Mouse (Mus musculus): ENCODE data around the gene Map3k9. TPM values are rescaled to one million over a fixed set of nuclear protein-coding genes. Genes with fewer than 3 reads are reported as not detected.
A peak's percentile ranks its signal among the peaks of the same experiment; 100 is the strongest.

Map3k9 gene
- polyA plus RNA-seq, 1 experiment from 2014 or later: 2.9 TPM

DNA sequence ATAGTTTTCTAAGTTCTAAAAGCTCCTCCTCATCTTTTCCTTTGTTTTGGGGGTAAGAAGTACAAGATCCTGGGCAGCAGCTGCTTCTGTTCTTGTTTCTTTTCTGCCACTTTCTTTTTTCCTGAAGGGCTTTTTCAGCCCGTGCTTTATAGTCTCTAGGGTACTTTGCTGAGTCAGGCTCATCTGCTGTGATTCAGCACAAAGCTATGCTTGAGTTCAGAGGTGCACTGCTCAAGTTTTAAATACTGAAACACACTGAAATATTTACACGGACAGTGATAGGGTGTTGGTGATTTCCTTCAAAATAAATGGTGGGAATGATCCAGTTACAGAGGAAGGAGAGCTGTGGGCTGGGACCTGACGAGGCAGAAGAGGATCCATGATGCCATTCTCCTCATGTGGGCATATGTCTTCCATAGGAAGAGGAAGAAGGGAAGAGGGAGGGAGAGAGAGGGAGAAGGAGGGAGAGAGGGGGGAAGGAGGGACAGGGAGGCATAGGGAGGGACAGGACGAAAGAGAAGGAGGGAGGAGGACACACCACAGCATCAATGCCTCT is 32.9 kb downstream of the Map3k9 start:
- no peak overlapping the region for H3K4me3 ChIP-seq
- WGBS: 17% methylated on average over 4 of the region's 4 CpGs
- no peak for ATAC-seq (ENCODE audit: borderline replicate concordance, extremely low read depth, low FRiP score, low TSS enrichment)
- H3K4me2 ChIP-seq: no peak overlapping the region
- H3K4me1 ChIP-seq: peaks cover 6% of the 10 kb centered on the region; the same call in 1 of the 2 replicates
- no peaks in the 10 kb centered on the region for H3K27me3 ChIP-seq
- no peaks in the 10 kb centered on the region for H3K9me3 ChIP-seq
- H3K36me3 ChIP-seq: no peaks in the 10 kb centered on the region
- no peak overlapping the region for H3K9ac ChIP-seq
- H3K27ac ChIP-seq: no peak overlapping the region

DNA sequence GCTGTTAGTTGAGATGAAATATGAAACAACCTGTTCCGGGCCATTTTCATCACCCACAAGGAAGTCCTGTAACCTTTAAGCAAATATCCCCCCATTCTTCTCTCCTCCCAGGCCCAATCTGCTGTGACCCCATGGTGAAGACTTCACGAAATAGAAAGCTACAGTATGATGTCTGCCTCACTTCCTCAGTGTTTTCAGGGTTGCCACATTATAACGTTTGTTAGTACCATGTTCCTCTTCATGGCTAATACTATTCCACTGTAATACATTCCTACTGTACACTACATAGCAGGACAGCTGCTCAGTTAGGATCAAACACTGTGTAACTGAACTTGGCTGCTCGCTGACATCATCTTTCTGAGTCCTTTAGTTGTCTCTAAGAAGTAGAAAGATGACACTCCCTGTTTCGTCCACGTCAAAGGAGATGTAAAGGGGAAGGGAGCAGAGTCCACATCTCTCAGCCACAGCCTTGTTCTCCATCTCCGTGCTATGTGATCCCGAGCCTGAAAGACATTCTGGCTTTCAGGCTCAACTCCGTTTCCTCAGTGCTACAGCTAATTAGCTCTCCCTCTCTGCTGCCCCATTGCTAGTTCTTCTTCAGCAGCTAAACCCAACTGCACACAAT is 34.5 kb downstream of the Map3k9 start:
- peaks cover 6% of the 10 kb centered on the region; the same call in 1 of the 2 replicates for H3K4me1 ChIP-seq
- ATAC-seq (ENCODE audit: borderline replicate concordance, extremely low read depth, low FRiP score, low TSS enrichment): no peak
- no peak overlapping the region for H3K4me3 ChIP-seq
- H3K27ac ChIP-seq: no peak overlapping the region
- H3K4me2 ChIP-seq: no peak overlapping the region
- no peaks in the 10 kb centered on the region for H3K36me3 ChIP-seq
- WGBS: 66% methylated on average over 9 of the region's 9 CpGs
- no peaks in the 10 kb centered on the region for H3K27me3 ChIP-seq
- H3K9ac ChIP-seq: no peak overlapping the region
- H3K9me3 ChIP-seq: no peaks in the 10 kb centered on the region

GRCm38 (mm10) chr12:81735246-81736070 is 45.5 kb downstream of the Map3k9 start:
- Histone ChIP-seq H3K9me3 (no peaks in the 10 kb centered on the region), H3K36me3 (no peaks in the 10 kb centered on the region), H3K4me2 (no peak overlapping the region), H3K4me1 (no peaks in the 10 kb centered on the region), H3K27me3 (no peaks in the 10 kb centered on the region), H3K9ac (no peak overlapping the region), H3K4me3 (no peak overlapping the region), H3K27ac (no peak overlapping the region)
- 72% methylated on average over 11 of the region's 11 CpGs for WGBS
- ATAC-seq (ENCODE audit: borderline replicate concordance, extremely low read depth, low FRiP score, low TSS enrichment): no peak

DNA sequence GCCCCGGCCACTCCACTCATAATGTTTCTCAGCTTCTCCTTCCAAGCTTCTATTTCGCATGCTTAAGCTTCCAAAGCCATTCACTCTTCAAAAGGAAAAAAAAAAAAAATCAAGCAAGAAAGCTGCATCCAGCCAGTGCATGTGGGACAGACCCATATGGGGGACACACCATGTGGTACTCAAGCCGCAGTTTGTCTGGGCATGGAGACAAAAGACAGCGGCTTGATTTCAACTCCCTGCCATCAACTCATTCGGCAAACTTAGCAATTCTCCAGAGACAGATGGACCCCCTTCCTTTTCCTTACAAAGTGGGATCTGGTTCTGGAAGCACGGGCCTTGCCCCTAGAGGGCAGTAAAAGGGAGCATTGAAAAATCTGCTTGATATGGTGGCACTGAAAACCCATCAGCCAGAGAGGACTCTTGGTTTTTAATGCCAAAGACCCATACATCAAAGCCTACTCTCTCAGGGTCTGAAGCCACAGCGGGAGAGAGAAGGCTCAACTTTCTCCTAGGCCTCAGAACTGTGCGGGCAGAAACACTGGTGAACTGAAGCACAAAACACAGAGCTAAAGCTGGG is 54.6 kb downstream of the Map3k9 start:
- no peak overlapping the region for H3K27ac ChIP-seq
- no peaks in the 10 kb centered on the region for H3K27me3 ChIP-seq
- H3K4me3 ChIP-seq: no peak overlapping the region
- H3K9ac ChIP-seq: no peak overlapping the region
- WGBS: 74% methylated on average over 8 of the region's 8 CpGs
- H3K9me3 ChIP-seq: no peaks in the 10 kb centered on the region
- no peaks in the 10 kb centered on the region for H3K4me1 ChIP-seq
- no peak overlapping the region for H3K4me2 ChIP-seq
- no peaks in the 10 kb centered on the region for H3K36me3 ChIP-seq
- no peak for ATAC-seq (ENCODE audit: borderline replicate concordance, extremely low read depth, low FRiP score, low TSS enrichment)

DNA sequence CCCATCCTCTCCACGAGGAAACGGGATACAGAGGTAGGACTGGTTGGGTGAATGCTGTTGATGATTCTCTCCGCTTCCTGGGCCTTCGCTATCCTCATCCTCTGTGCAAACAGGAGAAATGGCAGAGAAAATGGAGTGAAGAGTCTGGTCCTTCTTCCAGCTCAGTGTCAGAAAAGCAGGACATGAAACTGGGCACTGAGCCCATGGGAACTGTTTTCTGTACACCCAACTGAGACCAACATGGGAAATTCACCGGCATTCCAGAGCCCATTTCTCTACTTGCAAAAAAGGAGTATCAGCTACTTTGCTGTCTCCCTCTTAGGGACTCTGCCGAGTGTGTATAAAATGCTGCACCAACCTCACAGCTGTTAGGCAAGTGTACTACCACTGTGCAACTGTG is 56.2 kb downstream of the Map3k9 start:
- Histone ChIP-seq H3K4me2 (no peak overlapping the region), H3K27ac (no peak overlapping the region), H3K9ac (no peak overlapping the region), H3K4me3 (no peak overlapping the region), H3K9me3 (no peaks in the 10 kb centered on the region), H3K27me3 (no peaks in the 10 kb centered on the region), H3K4me1 (no peaks in the 10 kb centered on the region), H3K36me3 (no peaks in the 10 kb centered on the region)
- ATAC-seq (ENCODE audit: borderline replicate concordance, extremely low read depth, low FRiP score, low TSS enrichment): no peak
- 83% methylated on average over 6 of the region's 6 CpGs for WGBS

DNA sequence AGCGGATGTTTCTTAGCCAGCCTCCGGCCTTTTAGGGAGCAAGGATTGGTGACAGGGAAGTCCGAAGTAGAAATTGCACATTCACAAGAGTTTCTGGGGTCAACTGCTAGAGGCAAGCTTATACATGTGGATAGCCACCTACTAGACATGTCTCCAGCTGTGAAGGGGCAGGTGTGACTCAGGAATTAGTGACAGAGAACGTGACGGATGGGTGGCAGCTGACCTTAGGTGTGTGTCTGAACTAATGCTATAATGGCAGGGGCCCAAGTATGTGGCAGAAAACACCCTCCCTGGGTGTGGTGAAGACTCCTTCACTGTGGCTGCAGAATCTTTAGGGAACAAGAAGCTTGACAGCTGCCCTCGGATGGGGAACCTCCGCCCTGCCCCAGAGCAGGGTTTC is 57.6 kb downstream of the Map3k9 start:
- Histone ChIP-seq H3K4me3 (no peak overlapping the region), H3K9me3 (no peaks in the 10 kb centered on the region), H3K27me3 (no peaks in the 10 kb centered on the region), H3K27ac (no peak overlapping the region), H3K9ac (no peak overlapping the region), H3K4me2 (no peak overlapping the region), H3K36me3 (no peaks in the 10 kb centered on the region), H3K4me1 (no peaks in the 10 kb centered on the region)
- ATAC-seq (ENCODE audit: borderline replicate concordance, extremely low read depth, low FRiP score, low TSS enrichment): no peak
- 85% methylated on average over 7 of the region's 7 CpGs for WGBS

DNA sequence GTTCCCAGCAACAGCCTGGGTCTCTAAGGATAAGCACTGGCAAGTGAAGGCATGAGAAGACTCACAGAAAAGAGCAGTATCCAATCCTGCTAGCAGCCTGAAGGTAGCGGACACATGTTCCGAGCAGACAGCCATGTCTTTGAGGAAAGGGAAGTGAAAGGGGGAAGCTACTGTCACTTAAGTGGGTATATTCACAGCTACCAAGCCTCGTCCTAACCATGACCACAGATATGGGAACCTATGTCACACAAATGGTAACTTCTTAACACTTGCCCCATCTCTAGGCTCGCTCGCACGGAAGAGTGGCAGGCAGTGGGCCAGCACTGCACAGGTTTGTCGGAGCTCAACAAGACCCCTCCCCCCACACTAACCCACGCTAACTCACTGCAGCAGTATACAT is 61.3 kb downstream of the Map3k9 start:
- Histone ChIP-seq H3K27me3 (no peaks in the 10 kb centered on the region), H3K9me3 (no peaks in the 10 kb centered on the region), H3K4me1 (0 out of 2 replicates have a peak, but pooled peaks cover 2% of the 10 kb centered on the region), H3K9ac (no peak overlapping the region), H3K4me2 (no peak overlapping the region), H3K4me3 (no peak overlapping the region), H3K27ac (no peak overlapping the region), H3K36me3 (no peaks in the 10 kb centered on the region)
- 84% methylated on average over 8 of the region's 8 CpGs for WGBS
- ATAC-seq (ENCODE audit: borderline replicate concordance, extremely low read depth, low FRiP score, low TSS enrichment): no peak

- H3K27ac ChIP-seq: no peak overlapping the region
- no peak for ATAC-seq (ENCODE audit: borderline replicate concordance, extremely low read depth, low FRiP score, low TSS enrichment)
- WGBS: 67% methylated on average over 5 of the region's 5 CpGs
- H3K4me1 ChIP-seq: 0 out of 2 replicates have a peak, but pooled peaks cover 3% of the 10 kb centered on the region
- no peak overlapping the region for H3K9ac ChIP-seq
- no peak overlapping the region for H3K4me2 ChIP-seq
- H3K4me3 ChIP-seq: no peak overlapping the region
- no peaks in the 10 kb centered on the region for H3K36me3 ChIP-seq
- H3K27me3 ChIP-seq: no peaks in the 10 kb centered on the region
- H3K9me3 ChIP-seq: no peaks in the 10 kb centered on the region
Observed at GRCm38 (mm10) chr12:81719161-81719560, 61.8 kb downstream of the Map3k9 start.

GRCm38 (mm10) chr12:81712618-81713017 is 68.4 kb downstream of the Map3k9 start:
- no peak overlapping the region for H3K4me3 ChIP-seq
- no peak overlapping the region for H3K27ac ChIP-seq
- H3K9ac ChIP-seq: no peak overlapping the region
- no peaks in the 10 kb centered on the region for H3K27me3 ChIP-seq
- peak; percentile 32; the same call in 1 of the 2 replicates for ATAC-seq (ENCODE audit: borderline replicate concordance, extremely low read depth, low FRiP score, low TSS enrichment)
- H3K4me2 ChIP-seq: no peak overlapping the region
- H3K4me1 ChIP-seq: 0 out of 2 replicates have a peak, but pooled peaks cover 8% of the 10 kb centered on the region
- H3K36me3 ChIP-seq: no peaks in the 10 kb centered on the region
- 69% methylated on average over 4 of the region's 4 CpGs for WGBS
- no peaks in the 10 kb centered on the region for H3K9me3 ChIP-seq

- Histone ChIP-seq H3K27me3 (no peaks in the 10 kb centered on the region), H3K4me1 (0 out of 2 replicates have a peak, but pooled peaks cover 3% of the 10 kb centered on the region), H3K36me3 (no peaks in the 10 kb centered on the region), H3K27ac (no peak overlapping the region), H3K4me2 (no peak overlapping the region), H3K9ac (no peak overlapping the region), H3K9me3 (no peaks in the 10 kb centered on the region), H3K4me3 (no peak overlapping the region)
- ATAC-seq (ENCODE audit: borderline replicate concordance, extremely low read depth, low FRiP score, low TSS enrichment): no peak
- 7% methylated on average over 1 of the region's 1 CpGs for WGBS
Observed at GRCm38 (mm10) chr12:81702903-81703302, 78.1 kb downstream of the Map3k9 start.

DNA sequence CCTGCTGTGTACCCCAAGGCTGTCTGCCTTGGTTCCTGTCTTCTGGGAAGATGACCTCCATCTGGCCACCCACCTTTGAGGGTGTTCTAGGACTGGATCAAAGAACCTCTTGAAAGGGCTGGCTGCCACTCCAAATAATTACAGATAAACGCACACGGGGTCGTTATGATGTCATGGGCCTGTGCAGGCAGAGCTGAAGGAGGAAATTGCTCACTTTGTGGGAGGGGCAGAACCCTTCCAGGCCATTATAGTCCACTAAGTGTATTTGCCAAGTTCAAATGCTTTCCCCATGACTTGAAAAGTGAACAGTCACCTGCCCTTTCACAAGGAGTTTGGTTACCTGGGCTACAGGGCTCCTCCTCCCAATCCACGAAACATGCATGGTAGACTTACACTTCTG is 83.0 kb downstream of the Map3k9 start:
- H3K36me3 ChIP-seq: no peaks in the 10 kb centered on the region
- peak; percentile 83; the same call in 1 of the 2 replicates for ATAC-seq (ENCODE audit: borderline replicate concordance, extremely low read depth, low FRiP score, low TSS enrichment)
- H3K27me3 ChIP-seq: no peaks in the 10 kb centered on the region
- H3K27ac ChIP-seq: peak overlapping the region; percentile 79
- no peak overlapping the region for H3K9ac ChIP-seq
- 34% methylated on average over 4 of the region's 4 CpGs for WGBS
- H3K4me1 ChIP-seq: 0 out of 2 replicates have a peak, but pooled peaks cover 9% of the 10 kb centered on the region
- H3K4me2 ChIP-seq: no peak overlapping the region
- no peaks in the 10 kb centered on the region for H3K9me3 ChIP-seq
- H3K4me3 ChIP-seq: no peak overlapping the region

Measured in lung, embryonic 15.5 days (tissue).